Mouse (Mus musculus): Measurements from ENCODE around the gene Iqgap2. TPM values are rescaled to one million over a fixed set of nuclear protein-coding genes. Genes with fewer than 3 reads are reported as not detected.

The Iqgap2 gene
- total and polyA plus RNA-seq, 3 experiments, result 0.08 to 0.14 (median 0.11) TPM

DNA sequence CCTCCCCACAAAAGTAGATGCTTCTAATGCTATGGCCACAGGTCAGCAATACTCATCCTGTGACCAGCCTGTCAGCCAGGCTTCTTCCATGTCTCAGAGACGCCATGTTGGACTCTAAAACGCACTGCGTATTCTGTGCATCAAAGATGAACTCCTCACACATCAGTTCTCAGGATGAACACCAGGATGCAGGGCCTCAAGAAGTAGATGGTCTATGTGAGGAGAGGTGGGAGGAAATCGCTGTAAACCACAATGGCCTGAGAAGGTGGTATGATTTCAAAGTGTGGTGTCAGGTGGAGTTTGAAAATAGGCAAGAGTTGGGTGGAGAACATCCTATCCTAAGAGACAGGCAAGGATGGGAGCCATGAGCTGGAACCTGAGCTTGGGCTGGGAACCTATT lies 1.4 kb upstream of the Iqgap2 start:
- dilution Hi-C loops (cut with MboI; ENCODE audit: extremely low pct_ligation_motif_present, extremely low pct_unique_long_range_greater_than_20kb, low sequenced_read_pairs), result no loop called here
- Histone ChIP-seq H3K27me3 (replicated peaks) (peaks cover 23% of the 10 kb centered on the region), H3K36me3 (replicated peaks in 1 of 2; ENCODE audit: control insufficient read depth in 1 of 2, insufficient read depth in 1 of 2, low read length in 1 of 2) (no peaks in the 10 kb centered on the region), H3K79me2 (replicated peaks; ENCODE audit: control insufficient read depth, extremely low read depth, insufficient read depth, poor library complexity, severe bottlenecking) (no peaks in the 10 kb centered on the region), H3K4me3 (replicated peaks in 1 of 3; ENCODE audit: low read depth in 2 of 3, low read length in 2 of 3, poor library complexity in 1 of 3) (no peak overlapping the region), H3K27ac (ENCODE audit: insufficient read depth, low read depth) (no peak overlapping the region), H3K9ac (ENCODE audit: insufficient read depth, low read depth) (no peak overlapping the region), H3K4me2 (ENCODE audit: insufficient read depth, low read depth, poor library complexity, severe bottlenecking) (no peak overlapping the region), H3K4me1 (ENCODE audit: control insufficient read depth in 1 of 2, insufficient read depth in 2 of 2) (peaks cover 4 to 14% of the 10 kb centered on the region in 2 experiments; a peak in 3 of 4 replicates), H3K9me3 (replicated peaks; ENCODE audit: low read length) (no peaks in the 10 kb centered on the region)
- in situ Hi-C loops (cut with MboI; ENCODE audit: low pct_ligation_motif_present, low pct_unique_long_range_greater_than_20kb, low sequenced_read_pairs), result no loop called here
- no peak for DNase-seq (ENCODE audit: extremely low read depth)
- TF ChIP-seq MYC (IDR thresholded peaks at IDR 0.05; ENCODE audit: low read depth, low read length), result no peak
- TF ChIP-seq TCF12 (IDR thresholded peaks at IDR 0.05; ENCODE audit: low read depth, low read length), result no peak
- TF ChIP-seq MXI1 (IDR thresholded peaks at IDR 0.05; ENCODE audit: low read depth, low read length), result no peak
- no peak for TF ChIP-seq TBP (conservative IDR thresholded peaks at IDR 0.05; ENCODE audit: low read depth, low read length)
- TF ChIP-seq NELFE (IDR thresholded peaks at IDR 0.05; ENCODE audit: low read depth, low read length), result no peak
- no peak for TF ChIP-seq USF2 (conservative IDR thresholded peaks at IDR 0.05; ENCODE audit: low read depth, low read length)
- no peak for TF ChIP-seq HCFC1 (IDR thresholded peaks at IDR 0.05; ENCODE audit: low read depth, low read length)
- no peak for TF ChIP-seq RCOR1 (conservative IDR thresholded peaks at IDR 0.05; ENCODE audit: low read depth, low read length)
- no peak for TF ChIP-seq POLR2A (IDR thresholded peaks at IDR 0.05; ENCODE audit: low read depth, low read length)
- TF ChIP-seq MAFK (IDR thresholded peaks at IDR 0.05; ENCODE audit: insufficient replicate concordance, low read length), result no peak
- no peak for TF ChIP-seq UBTF (IDR thresholded peaks at IDR 0.05; ENCODE audit: low read depth, low read length)
- no peak for TF ChIP-seq E2F4 (IDR thresholded peaks at IDR 0.05; ENCODE audit: insufficient replicate concordance, low read depth, low read length)
- TF ChIP-seq USF1 (IDR thresholded peaks at IDR 0.05; ENCODE audit: low read depth, low read length), result no peak
- TF ChIP-seq NRF1 (IDR thresholded peaks at IDR 0.05; ENCODE audit: low read depth, low read length), result no peak
- TF ChIP-seq EP300 (IDR thresholded peaks at IDR 0.05; ENCODE audit: low read length), result no peak
- no peak for TF ChIP-seq POLR2AphosphoS2 (IDR thresholded peaks at IDR 0.05; ENCODE audit: low read depth, low read length)
- TF ChIP-seq JUND (conservative IDR thresholded peaks at IDR 0.05; ENCODE audit: low read depth, low read length), result no peak
- TF ChIP-seq MAZ (IDR thresholded peaks at IDR 0.05; ENCODE audit: low read depth, low read length), result no peak

DNA sequence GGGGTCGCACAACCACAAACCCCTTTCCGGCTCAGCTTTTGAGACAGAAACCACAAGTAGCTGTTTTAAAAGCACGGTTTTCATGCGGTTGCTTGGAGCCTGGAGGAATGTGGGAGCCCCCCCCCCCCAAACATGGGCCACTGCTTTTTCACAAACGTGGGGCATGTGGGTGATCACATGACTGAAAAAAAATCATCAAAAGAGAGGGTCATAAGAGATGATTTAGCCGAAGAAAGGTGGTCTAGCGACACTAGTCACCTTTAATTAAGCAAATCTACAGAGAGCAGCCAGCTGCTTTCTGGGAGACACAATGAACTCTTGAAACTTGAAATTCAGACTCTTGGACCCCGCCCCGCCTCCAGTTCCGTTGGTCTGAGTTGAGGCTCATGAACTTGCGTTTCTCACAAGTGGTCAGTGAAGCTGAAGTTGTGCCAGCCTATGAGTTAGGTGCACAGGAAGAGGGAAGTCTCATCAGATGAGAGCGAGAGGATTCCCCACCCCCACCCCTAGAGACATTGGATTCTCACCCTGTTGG lies 956 bp upstream of the Iqgap2 start:
- Histone ChIP-seq H3K9ac (ENCODE audit: insufficient read depth, low read depth) (peak overlapping the region; percentile 41), H3K4me2 (ENCODE audit: insufficient read depth, low read depth, poor library complexity, severe bottlenecking) (peak overlapping the region; percentile 79), H3K36me3 (replicated peaks in 1 of 2; ENCODE audit: control insufficient read depth in 1 of 2, insufficient read depth in 1 of 2, low read length in 1 of 2) (no peaks in the 10 kb centered on the region), H3K4me3 (replicated peaks in 1 of 3; ENCODE audit: low read depth in 2 of 3, low read length in 2 of 3, poor library complexity in 1 of 3) (peak overlapping the region in 2 of 3 experiments; percentile 54 to 62), H3K79me2 (replicated peaks; ENCODE audit: control insufficient read depth, extremely low read depth, insufficient read depth, poor library complexity, severe bottlenecking) (no peaks in the 10 kb centered on the region), H3K27ac (ENCODE audit: insufficient read depth, low read depth) (no peak overlapping the region), H3K4me1 (ENCODE audit: control insufficient read depth in 1 of 2, insufficient read depth in 2 of 2) (peaks cover 4 to 14% of the 10 kb centered on the region in 2 experiments; a peak in 3 of 4 replicates), H3K9me3 (replicated peaks; ENCODE audit: low read length) (no peaks in the 10 kb centered on the region), H3K27me3 (replicated peaks) (peaks cover 23% of the 10 kb centered on the region)
- in situ Hi-C loops (cut with MboI; ENCODE audit: low pct_ligation_motif_present, low pct_unique_long_range_greater_than_20kb, low sequenced_read_pairs) (no loop called here), dilution Hi-C loops (cut with MboI; ENCODE audit: extremely low pct_ligation_motif_present, extremely low pct_unique_long_range_greater_than_20kb, low sequenced_read_pairs) (no loop called here)
- no peak for DNase-seq (ENCODE audit: extremely low read depth)
- TF ChIP-seq USF1 (IDR thresholded peaks at IDR 0.05; ENCODE audit: low read depth, low read length), result 0 out of 2 replicates have a peak, but pooled peaks have one; percentile 18
- TF ChIP-seq NELFE (IDR thresholded peaks at IDR 0.05; ENCODE audit: low read depth, low read length), result no peak
- peak; percentile 20; the same call in 1 of the 2 replicates for TF ChIP-seq BHLHE40 (IDR thresholded peaks at IDR 0.05; ENCODE audit: low read depth, low read length)
- TF ChIP-seq CHD1 (IDR thresholded peaks at IDR 0.05; ENCODE audit: low read depth, low read length), result no peak
